Mouse (Mus musculus): ENCODE results near the gene Ddx5.
"Not testable (repeated sequence)": the region's sequence is repeated elsewhere in the genome, so short reads cannot be mapped to it uniquely, and the experiment has no call there.

The Ddx5 gene

GRCm38 (mm10) chr11:106762139-106762799 is 26.7 kb downstream of the Ddx5 start:
- no peak for DNase-seq (ENCODE audit: low spot score)

- DNase-seq (ENCODE audit: low spot score), result no peak
Observed at GRCm38 (mm10) chr11:106760511-106760910, 28.5 kb downstream of the Ddx5 start.

GRCm38 (mm10) chr11:106759028-106759427 is 30.0 kb downstream of the Ddx5 start:
- no peak for DNase-seq (ENCODE audit: low spot score)

- DNase-seq (ENCODE audit: low spot score), result no peak
Observed at GRCm38 (mm10) chr11:106755583-106755982, 33.4 kb downstream of the Ddx5 start.

GRCm38 (mm10) chr11:106753314-106753713 is 35.7 kb downstream of the Ddx5 start:
- DNase-seq (ENCODE audit: low spot score), result no peak

GRCm38 (mm10) chr11:106752103-106752502 is 36.9 kb downstream of the Ddx5 start:
- DNase-seq (ENCODE audit: low spot score), result no peak

- no peak for DNase-seq (ENCODE audit: low spot score)
Observed at GRCm38 (mm10) chr11:106751039-106752018, 37.7 kb downstream of the Ddx5 start, which contains the start of gene Milr1. Gene Milr1 (plus strand): TSS chr11:106751226.

- no peak for DNase-seq (ENCODE audit: low spot score)
Observed at GRCm38 (mm10) chr11:106750121-106750751, 38.7 kb downstream of the Ddx5 start, which contains the start of gene Pecam1. Gene Pecam1 (minus strand): TSS chr11:106750628.

GRCm38 (mm10) chr11:106749557-106750120 is 39.3 kb downstream of the Ddx5 start:
- not testable (repeated sequence) for DNase-seq (ENCODE audit: low spot score)

- DNase-seq (ENCODE audit: low spot score), result no peak
Observed at GRCm38 (mm10) chr11:106744949-106745348, 44.0 kb downstream of the Ddx5 start.

- no peak for DNase-seq (ENCODE audit: low spot score)
Observed at GRCm38 (mm10) chr11:106742388-106742841, 46.6 kb downstream of the Ddx5 start.

- DNase-seq (ENCODE audit: low spot score), result no peak
Observed at GRCm38 (mm10) chr11:106741826-106742225, 47.2 kb downstream of the Ddx5 start.

- DNase-seq (ENCODE audit: low spot score), result no peak
Observed at GRCm38 (mm10) chr11:106741232-106741631, 47.8 kb downstream of the Ddx5 start.

GRCm38 (mm10) chr11:106740724-106741123 is 48.3 kb downstream of the Ddx5 start:
- DNase-seq (ENCODE audit: low spot score), result not testable (repeated sequence)

GRCm38 (mm10) chr11:106739116-106739515 is 49.9 kb downstream of the Ddx5 start:
- no peak for DNase-seq (ENCODE audit: low spot score)

- DNase-seq (ENCODE audit: low spot score), result no peak
Observed at GRCm38 (mm10) chr11:106737178-106737621, 51.8 kb downstream of the Ddx5 start.

GRCm38 (mm10) chr11:106736614-106737013 is 52.4 kb downstream of the Ddx5 start:
- DNase-seq (ENCODE audit: low spot score), result no peak

- DNase-seq (ENCODE audit: low spot score), result no peak
Observed at GRCm38 (mm10) chr11:106730714-106731113, 58.3 kb downstream of the Ddx5 start.
